Mouse (Mus musculus): Measurements from ENCODE around the gene Phox2a. TPM values are rescaled to one million over a fixed set of nuclear protein-coding genes. Genes with fewer than 3 reads are reported as not detected.

The Phox2a gene
- total RNA-seq, 2 experiments from 2014 or later = not detected

Other genes with a start within 250 kb of the Phox2a start
- gene Art2b, start 232.7 kb upstream of the Phox2a start, total RNA-seq (2014; fragmentation: Nextera tagmentation) = not detected in 2 replicates
- not detected in 2 replicates for gene Art2b, start 232.7 kb upstream of the Phox2a start, total RNA-seq (2017)
- 19.3 and 19.6 TPM in 2 replicates for gene Clpb, start 154.7 kb upstream of the Phox2a start, total RNA-seq (2014; fragmentation: Nextera tagmentation)
- 40.6 and 60.0 TPM in 2 replicates for gene Clpb, start 154.7 kb upstream of the Phox2a start, total RNA-seq (2017)
- 2.0 and 6.5 TPM in 2 replicates for gene Inppl1, start 19.9 kb downstream of the Phox2a start, total RNA-seq (2014; fragmentation: Nextera tagmentation)
- gene Inppl1, start 19.9 kb downstream of the Phox2a start, total RNA-seq (2017) = 7.5 and 11.7 TPM in 2 replicates
- gene Folr2, start 38.9 kb downstream of the Phox2a start, total RNA-seq (2014; fragmentation: Nextera tagmentation) = not detected in 2 replicates
- not detected in 2 replicates for gene Folr2, start 38.9 kb downstream of the Phox2a start, total RNA-seq (2017)
- gene Anapc15, start 45.4 kb downstream of the Phox2a start, total RNA-seq (2014; fragmentation: Nextera tagmentation) = 111 and 144 TPM in 2 replicates
- 80.1 and 145 TPM in 2 replicates for gene Anapc15, start 45.4 kb downstream of the Phox2a start, total RNA-seq (2017)
- not detected in 2 replicates for gene Folr1, start 52.5 kb downstream of the Phox2a start, total RNA-seq (2014; fragmentation: Nextera tagmentation)
- not detected in 2 replicates for gene Folr1, start 52.5 kb downstream of the Phox2a start, total RNA-seq (2017)
- gene Lamtor1, start 87.6 kb downstream of the Phox2a start, total RNA-seq (2014; fragmentation: Nextera tagmentation) = 76.6 and 89.7 TPM in 2 replicates
- 70.9 and 91.7 TPM in 2 replicates for gene Lamtor1, start 87.6 kb downstream of the Phox2a start, total RNA-seq (2017)
- not detected in 2 replicates for gene Tomt, start 88.0 kb downstream of the Phox2a start, total RNA-seq (2014; fragmentation: Nextera tagmentation)
- gene Tomt, start 88.0 kb downstream of the Phox2a start, total RNA-seq (2017) = 0.09 TPM in 1 of 2 replicates, not detected in the other
- gene Lrrc51, start 115.6 kb downstream of the Phox2a start, total RNA-seq (2014; fragmentation: Nextera tagmentation) = 4.0 and 6.1 TPM in 2 replicates
- gene Lrrc51, start 115.6 kb downstream of the Phox2a start, total RNA-seq (2017) = 3.8 TPM in 1 of 2 replicates, not detected in the other
- 114 and 116 TPM in 2 replicates for gene Numa1, start 115.8 kb downstream of the Phox2a start, total RNA-seq (2014; fragmentation: Nextera tagmentation)
- 153 and 204 TPM in 2 replicates for gene Numa1, start 115.8 kb downstream of the Phox2a start, total RNA-seq (2017)
- 5.8 and 12.6 TPM in 2 replicates for gene Il18bp, start 200.4 kb downstream of the Phox2a start, total RNA-seq (2014; fragmentation: Nextera tagmentation)
- gene Il18bp, start 200.4 kb downstream of the Phox2a start, total RNA-seq (2017) = 1.1 and 3.7 TPM in 2 replicates
- gene Rnf121, start 247.2 kb downstream of the Phox2a start, total RNA-seq (2014; fragmentation: Nextera tagmentation) = 11.2 and 13.2 TPM in 2 replicates
- 12.0 and 13.1 TPM in 2 replicates for gene Rnf121, start 247.2 kb downstream of the Phox2a start, total RNA-seq (2017)
- 56.6 and 64.4 TPM in 2 replicates for gene Xndc1, start 247.2 kb downstream of the Phox2a start, total RNA-seq (2014; fragmentation: Nextera tagmentation)
- 17.0 and 23.2 TPM in 2 replicates for gene Xndc1, start 247.2 kb downstream of the Phox2a start, total RNA-seq (2017)
- 1.8 and 3.4 TPM in 2 replicates for gene Xntrpc, start 247.4 kb downstream of the Phox2a start, total RNA-seq (2014; fragmentation: Nextera tagmentation)
- 1.5 and 2.3 TPM in 2 replicates for gene Xntrpc, start 247.4 kb downstream of the Phox2a start, total RNA-seq (2017)